Mouse (Mus musculus) hindbrain, postnatal 0 days (tissue): ENCODE results near the gene Hmgcl. TPM values are rescaled to one million over a fixed set of nuclear protein-coding genes. Genes with fewer than 3 reads are reported as not detected.

Experiments used
- ATAC-seq: fragments of 200-750 bp; cut with Nextera tagmentation; 2 replicates; pipeline ENCODE4 v1.8.0; 2017; ENCODE audit warnings: mild to moderate bottlenecking, moderate TSS enrichment, moderate library complexity
- DNase-seq: peaks from one replicate; pipeline ENCODE4 v3.0.0-alpha.2; 2015; ENCODE audit warnings: low spot score
- H3K27ac ChIP-seq: fragments of 300-500 bp; sonication (generic); 2 replicates; pipeline ENCODE4 v1.5.1; 2014; ENCODE audit warnings: mild to moderate bottlenecking
- H3K27me3 ChIP-seq: fragments of 300-500 bp; sonication (generic); 2 replicates; pipeline ENCODE4 v1.6.1; 2014; ENCODE audit warnings: low read length, mixed read lengths; ENCODE audit not compliant: insufficient read depth
- H3K36me3 ChIP-seq: fragments of 300-500 bp; sonication (generic); 2 replicates; pipeline ENCODE4 v1.6.1; 2014; ENCODE audit warnings: low read length, mixed read lengths; ENCODE audit not compliant: insufficient read depth
- H3K4me1 ChIP-seq: fragments of 300-500 bp; sonication (generic); 2 replicates; pipeline ENCODE4 v1.6.1; 2014; ENCODE audit warnings: antibody characterized with exemption, low read length, mixed read lengths; ENCODE audit not compliant: insufficient read depth
- H3K4me2 ChIP-seq: fragments of 300-500 bp; sonication (generic); 2 replicates; pipeline ENCODE4 v1.6.1; 2014; ENCODE audit warnings: low read depth, mild to moderate bottlenecking, low read length, moderate library complexity, mixed read lengths
- H3K4me3 ChIP-seq: fragments of 300-500 bp; sonication (generic); 2 replicates; pipeline ENCODE4 v1.5.1; 2014; ENCODE audit warnings: low read length
- H3K9ac ChIP-seq: fragments of 300-500 bp; sonication (generic); replicated peaks from 2 replicates; pipeline ENCODE4 v1.6.1; 2014; ENCODE audit warnings: mild to moderate bottlenecking, low read length, moderate library complexity, mixed read lengths
- H3K9me3 ChIP-seq: fragments of 300-500 bp; sonication (generic); 2 replicates; pipeline ENCODE4 v1.6.1; 2016; ENCODE audit warnings: low read length, mixed read lengths
- CTCF ChIP-seq: IDR thresholded peaks from 2 replicates; pipeline ENCODE4 v1.5.1; 2016; ENCODE audit warnings: antibody characterized with exemption, control low read depth, low read depth
- WGBS: fragments of 180-500 bp; shearing (Covaris S2); extraction: QIAGEN DNeasy Blood & Tissue Kit; methylation state at CpG from one replicate; pipeline ENCODE4 v1.1.7; 2014; 5-methylcytosine and 5-hydroxymethylcytosine counted together
- polyA plus RNA-seq: library from polyadenylated mRNA; unstranded; fragments of >200 nt; fragmentation: Nextera tagmentation; extraction: Ambion mirVana; gene quantifications from 2 replicates; pipeline ENCODE4 v1.2.1, GENCODE M21; 2015
- total RNA-seq: library from RNA; depleted of rRNA; stranded (reverse); fragments of >200 nt; gene quantifications from 2 replicates; pipeline ENCODE4 v1.2.3, GENCODE M21; 2014; rRNA removed

Hmgcl gene
- total and polyA plus RNA-seq, 2 experiments from 2014 or later: 38.6 to 55.0 TPM

- Histone ChIP-seq H3K9me3 (no peaks in the 10 kb centered on the region), H3K27me3 (no peaks in the 10 kb centered on the region), H3K4me1 (no peaks in the 10 kb centered on the region), H3K4me2 (no peak overlapping the region), H3K27ac (no peak overlapping the region), H3K4me3 (no peak overlapping the region), H3K9ac (no peak overlapping the region), H3K36me3 (no peaks in the 10 kb centered on the region)
- TF ChIP-seq CTCF: no peak
- ATAC-seq (no peak), DNase-seq (no peak)
- whole genome bisulfite sequencing: 85% methylated on average over 4 of the region's 4 CpGs
These were observed 48.9 kb downstream of the Hmgcl start for GRCm38 (mm10) chr4:135995118-135995517.

DNA sequence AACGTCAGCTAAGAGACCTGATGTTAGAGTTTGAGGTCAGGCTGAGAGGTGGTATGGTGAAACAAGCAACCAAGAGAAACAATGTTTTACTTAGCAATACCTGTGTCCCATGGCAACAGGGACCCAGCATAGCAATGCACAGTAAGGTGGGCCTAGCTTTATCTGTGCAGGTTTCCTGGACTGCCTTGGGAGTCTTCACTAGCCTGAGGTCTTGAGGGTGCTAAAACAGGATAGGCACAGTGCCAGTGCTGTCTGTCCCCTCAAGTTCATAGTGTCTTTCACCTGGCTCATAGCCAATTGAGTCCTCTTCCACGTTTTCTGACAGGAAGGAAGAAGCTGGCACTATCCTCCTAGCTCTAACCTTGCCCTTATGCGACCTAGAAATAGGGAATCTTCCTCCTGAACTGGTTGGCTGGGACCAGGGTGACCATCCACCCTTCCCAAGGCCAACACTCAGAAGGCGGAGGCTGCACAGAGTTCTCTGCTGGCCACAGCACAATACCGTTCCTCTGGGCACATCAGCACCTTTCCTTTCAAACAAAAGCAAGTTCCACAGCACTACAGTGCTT is 57.9 kb downstream of the Hmgcl start:
- Histone ChIP-seq H3K27me3 (no peaks in the 10 kb centered on the region), H3K36me3 (peaks cover 62% of the 10 kb centered on the region), H3K4me1 (no peaks in the 10 kb centered on the region), H3K9me3 (no peaks in the 10 kb centered on the region), H3K27ac (no peak overlapping the region), H3K4me2 (no peak overlapping the region), H3K4me3 (no peak overlapping the region), H3K9ac (no peak overlapping the region)
- DNase-seq (no peak), ATAC-seq (no peak)
- 84% methylated on average over 5 of the region's 5 CpGs for WGBS
- TF ChIP-seq CTCF: no peak

- no peak for TF ChIP-seq CTCF
- 93% methylated on average over 2 of the region's 2 CpGs for WGBS
- Histone ChIP-seq H3K4me3 (no peak overlapping the region), H3K9me3 (no peaks in the 10 kb centered on the region), H3K27me3 (no peaks in the 10 kb centered on the region), H3K4me2 (no peak overlapping the region), H3K36me3 (peaks cover 69% of the 10 kb centered on the region), H3K9ac (no peak overlapping the region), H3K27ac (no peak overlapping the region), H3K4me1 (no peaks in the 10 kb centered on the region)
- no peak for ATAC-seq
- no peak for DNase-seq
These were observed 58.7 kb downstream of the Hmgcl start for GRCm38 (mm10) chr4:136004921-136005320.

DNA sequence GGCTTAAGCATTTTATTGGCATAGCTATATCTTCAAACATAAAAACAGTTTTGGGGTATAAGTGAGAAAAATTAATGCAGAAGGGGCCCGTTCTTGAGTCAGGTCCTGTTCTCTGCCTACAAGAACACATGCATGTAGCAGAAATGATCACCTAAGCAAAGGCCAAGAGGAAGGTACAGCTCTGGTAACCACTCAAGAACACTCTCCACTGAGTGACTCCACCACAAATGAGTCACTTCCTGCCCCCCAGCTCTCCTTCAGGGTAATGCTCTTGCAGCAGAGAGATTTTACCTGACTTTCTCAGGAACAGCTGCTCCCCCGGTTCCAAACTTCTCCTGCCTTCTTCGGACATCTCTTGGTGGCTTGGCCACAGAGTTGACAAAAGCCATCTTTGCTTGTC is 60.6 kb downstream of the Hmgcl start:
- Histone ChIP-seq H3K9ac (no peak overlapping the region), H3K4me2 (no peak overlapping the region), H3K9me3 (no peaks in the 10 kb centered on the region), H3K4me3 (no peak overlapping the region), H3K36me3 (peaks cover 78% of the 10 kb centered on the region), H3K27me3 (no peaks in the 10 kb centered on the region), H3K4me1 (no peaks in the 10 kb centered on the region), H3K27ac (no peak overlapping the region)
- TF ChIP-seq CTCF: no peak
- no peak for DNase-seq
- WGBS: 96% methylated on average over 3 of the region's 3 CpGs
- no peak for ATAC-seq

- no peak overlapping the region for H3K27ac ChIP-seq
- no peak for TF ChIP-seq CTCF
- H3K9ac ChIP-seq: no peak overlapping the region
- H3K36me3 ChIP-seq: peaks cover 63% of the 10 kb centered on the region
- WGBS: 91% methylated on average over 8 of the region's 8 CpGs
- ATAC-seq (no peak), DNase-seq (no peak)
- H3K4me1 ChIP-seq: no peaks in the 10 kb centered on the region
- no peaks in the 10 kb centered on the region for H3K27me3 ChIP-seq
- H3K4me2 ChIP-seq: no peak overlapping the region
- H3K4me3 ChIP-seq: no peak overlapping the region
- H3K9me3 ChIP-seq: no peaks in the 10 kb centered on the region
These were observed 62.7 kb downstream of the Hmgcl start for GRCm38 (mm10) chr4:136008782-136009447.

- H3K9me3 ChIP-seq: no peaks in the 10 kb centered on the region
- ATAC-seq (no peak), DNase-seq (no peak)
- no peak overlapping the region for H3K4me3 ChIP-seq
- 90% methylated on average over 4 of the region's 4 CpGs for WGBS
- H3K36me3 ChIP-seq: peaks cover 47% of the 10 kb centered on the region
- H3K27me3 ChIP-seq: no peaks in the 10 kb centered on the region
- no peak overlapping the region for H3K9ac ChIP-seq
- TF ChIP-seq CTCF: no peak
- H3K4me2 ChIP-seq: no peak overlapping the region
- H3K27ac ChIP-seq: no peak overlapping the region
- H3K4me1 ChIP-seq: no peaks in the 10 kb centered on the region
These were observed 64.3 kb downstream of the Hmgcl start for GRCm38 (mm10) chr4:136010586-136010985.

Other genes with a start within 250 kb of the Hmgcl start
- 0.84 TPM in 1 of 2 replicates, not detected in the other for gene Il22ra1, start 218.3 kb upstream of the Hmgcl start, total RNA-seq
- not detected in 2 replicates for gene Il22ra1, start 218.3 kb upstream of the Hmgcl start, polyA plus RNA-seq
- 0.58 and 2.0 TPM in 2 replicates for gene Myom3, start 186.7 kb upstream of the Hmgcl start, total RNA-seq
- 1.4 and 1.6 TPM in 2 replicates for gene Myom3, start 186.7 kb upstream of the Hmgcl start, polyA plus RNA-seq
- gene Srsf10, start 90.7 kb upstream of the Hmgcl start, total RNA-seq: 52.8 and 61.0 TPM in 2 replicates
- 147 and 155 TPM in 2 replicates for gene Srsf10, start 90.7 kb upstream of the Hmgcl start, polyA plus RNA-seq
- gene Pnrc2, start 72.6 kb upstream of the Hmgcl start, total RNA-seq: 54.9 and 55.0 TPM in 2 replicates
- gene Pnrc2, start 72.6 kb upstream of the Hmgcl start, polyA plus RNA-seq: 81.7 and 90.4 TPM in 2 replicates
- 0.04 and 0.58 TPM in 2 replicates for gene Cnr2, start 51.1 kb upstream of the Hmgcl start, total RNA-seq
- 0.04 and 0.06 TPM in 2 replicates for gene Cnr2, start 51.1 kb upstream of the Hmgcl start, polyA plus RNA-seq
- gene Fuca1, start 25.7 kb upstream of the Hmgcl start, total RNA-seq: 42.5 and 43.6 TPM in 2 replicates
- gene Fuca1, start 25.7 kb upstream of the Hmgcl start, polyA plus RNA-seq: 92.8 and 97.3 TPM in 2 replicates
- gene Gale, start 17.3 kb downstream of the Hmgcl start, total RNA-seq: 36.2 and 41.2 TPM in 2 replicates
- gene Gale, start 17.3 kb downstream of the Hmgcl start, polyA plus RNA-seq: 39.8 and 40.2 TPM in 2 replicates
- gene Lypla2, start 26.2 kb downstream of the Hmgcl start, total RNA-seq: 135 and 172 TPM in 2 replicates
- gene Lypla2, start 26.2 kb downstream of the Hmgcl start, polyA plus RNA-seq: 183 and 186 TPM in 2 replicates
- 53.2 and 60.2 TPM in 2 replicates for gene Pithd1, start 40.8 kb downstream of the Hmgcl start, total RNA-seq
- gene Pithd1, start 40.8 kb downstream of the Hmgcl start, polyA plus RNA-seq: 84.5 and 85.7 TPM in 2 replicates
- gene Eloa, start 75.3 kb downstream of the Hmgcl start, total RNA-seq: 20.9 and 26.5 TPM in 2 replicates
- gene Eloa, start 75.3 kb downstream of the Hmgcl start, polyA plus RNA-seq: 19.7 and 19.8 TPM in 2 replicates
- gene Rpl11, start 107.0 kb downstream of the Hmgcl start, total RNA-seq: 765 and 914 TPM in 2 replicates
- 297 and 312 TPM in 2 replicates for gene Rpl11, start 107.0 kb downstream of the Hmgcl start, polyA plus RNA-seq
- 204 and 344 TPM in 2 replicates for gene Id3, start 197.0 kb downstream of the Hmgcl start, total RNA-seq
- gene Id3, start 197.0 kb downstream of the Hmgcl start, polyA plus RNA-seq: 253 and 254 TPM in 2 replicates
- gene E2f2, start 225.9 kb downstream of the Hmgcl start, total RNA-seq: 3.5 and 3.7 TPM in 2 replicates
- gene E2f2, start 225.9 kb downstream of the Hmgcl start, polyA plus RNA-seq: 2.3 and 2.4 TPM in 2 replicates